Mouse (Mus musculus) embryonic facial prominence, embryonic 11.5 days (tissue): Measurements from ENCODE around the gene Amigo2. TPM values are rescaled to one million over a fixed set of nuclear protein-coding genes. Genes with fewer than 3 reads are reported as not detected.

Experiments
- ATAC-seq: fragments of 200-750 bp; cut with Nextera tagmentation; replicated peaks from 2 replicates; pipeline ENCODE4 v1.8.0; 2017; ENCODE audit warnings: low read depth; ENCODE audit not compliant: insufficient number of reproducible peaks, low FRiP score, low TSS enrichment
- DNase-seq: peaks from one replicate; pipeline ENCODE4 v3.0.0-alpha.2; 2015; ENCODE audit warnings: low spot score
- H3K27ac ChIP-seq: fragments of 300-500 bp; sonication (generic); replicated peaks from 2 replicates; pipeline ENCODE4 v1.5.1; 2014; ENCODE audit warnings: mild to moderate bottlenecking, low read depth, low read length, control low read depth
- H3K27me3 ChIP-seq: fragments of 300-500 bp; sonication (generic); 2 replicates; pipeline ENCODE4 v1.6.1; 2014; ENCODE audit warnings: mild to moderate bottlenecking, low read length, moderate library complexity, mixed read lengths; ENCODE audit not compliant: control insufficient read depth, insufficient read depth
- H3K36me3 ChIP-seq: fragments of 300-500 bp; sonication (generic); replicated peaks from 2 replicates; pipeline ENCODE4 v1.6.1; 2014; ENCODE audit warnings: low read depth, mild to moderate bottlenecking, low read length, moderate library complexity, mixed read lengths; ENCODE audit not compliant: control insufficient read depth, insufficient read depth
- H3K4me1 ChIP-seq: fragments of 300-500 bp; sonication (generic); 2 replicates; pipeline ENCODE4 v1.6.1; 2014; ENCODE audit warnings: low read length, mixed read lengths; ENCODE audit not compliant: control insufficient read depth, insufficient read depth
- H3K4me2 ChIP-seq: fragments of 300-500 bp; sonication (generic); 2 replicates; pipeline ENCODE4 v1.6.1; 2014; ENCODE audit warnings: low read depth, mild to moderate bottlenecking, control low read depth, low read length, moderate library complexity
- H3K4me3 ChIP-seq: fragments of 300-500 bp; sonication (generic); 2 replicates; pipeline ENCODE4 v1.5.1; 2014; ENCODE audit warnings: low read depth, low read length, control low read depth
- H3K9ac ChIP-seq: fragments of 300-500 bp; sonication (generic); replicated peaks from 2 replicates; pipeline ENCODE4 v1.6.1; 2014; ENCODE audit warnings: mild to moderate bottlenecking, control low read depth, low read length
- H3K9me3 ChIP-seq: fragments of 300-500 bp; sonication (generic); replicated peaks from 2 replicates; pipeline ENCODE4 v1.6.1; 2016; ENCODE audit warnings: mild to moderate bottlenecking, low read length, inconsistent platforms, mixed read lengths; ENCODE audit not compliant: control insufficient read depth
- WGBS: fragments of 180-500 bp; shearing (Covaris S2); extraction: QIAGEN DNeasy Blood & Tissue Kit; methylation state at CpG from one replicate; pipeline ENCODE4 v1.1.7; 2014; 5-methylcytosine and 5-hydroxymethylcytosine counted together
- polyA plus RNA-seq: library from polyadenylated mRNA; unstranded; fragments of >200 nt; fragmentation: Nextera tagmentation; extraction: Ambion mirVana; gene quantifications from 2 replicates; pipeline ENCODE4 v1.2.1, GENCODE M21; 2014

Gene Amigo2
- polyA plus RNA-seq, 1 experiment from 2014 or later, result 5.9 TPM

- ATAC-seq (no peak), DNase-seq (no peak)
- 41% methylated on average over 20 of the region's 20 CpGs for WGBS
- Histone ChIP-seq H3K9me3 (no peaks in the 10 kb centered on the region), H3K4me3 (no peak overlapping the region), H3K27me3 (no peaks in the 10 kb centered on the region), H3K4me2 (no peak overlapping the region), H3K4me1 (no peaks in the 10 kb centered on the region), H3K9ac (no peak overlapping the region), H3K27ac (no peak overlapping the region), H3K36me3 (no peaks in the 10 kb centered on the region)
Observed at GRCm38 (mm10) chr15:97276660-97277153, 29.6 kb upstream of the Amigo2 start.

- no peak overlapping the region for H3K4me3 ChIP-seq
- ATAC-seq, result no peak
Observed at GRCm38 (mm10) chr15:97275626-97276395, 28.7 kb upstream of the Amigo2 start.

GRCm38 (mm10) chr15:97272831-97273230 is 25.7 kb upstream of the Amigo2 start:
- H3K4me1 ChIP-seq, result no peaks in the 10 kb centered on the region
- no peaks in the 10 kb centered on the region for H3K9me3 ChIP-seq
- ATAC-seq (no peak), DNase-seq (no peak)
- no peak overlapping the region for H3K4me2 ChIP-seq
- no peak overlapping the region for H3K9ac ChIP-seq
- H3K36me3 ChIP-seq, result no peaks in the 10 kb centered on the region
- H3K27ac ChIP-seq, result no peak overlapping the region
- H3K27me3 ChIP-seq, result no peaks in the 10 kb centered on the region
- WGBS, result 76% methylated on average over 3 of the region's 3 CpGs
- no peak overlapping the region for H3K4me3 ChIP-seq

More at GRCm38 (mm10) chr15:97275626-97276395, 28.7 kb upstream of the Amigo2 start:
- H3K27ac ChIP-seq, result no peak overlapping the region
- H3K4me2 ChIP-seq, result no peak overlapping the region
- H3K36me3 ChIP-seq, result no peaks in the 10 kb centered on the region
- no peaks in the 10 kb centered on the region for H3K9me3 ChIP-seq
- H3K27me3 ChIP-seq, result no peaks in the 10 kb centered on the region
- no peak overlapping the region for H3K9ac ChIP-seq
- no peak for DNase-seq
- no peaks in the 10 kb centered on the region for H3K4me1 ChIP-seq
- 90% methylated on average over 12 of the region's 12 CpGs for WGBS

GRCm38 (mm10) chr15:97271985-97272697 is 25.1 kb upstream of the Amigo2 start:
- Histone ChIP-seq H3K4me2 (no peak overlapping the region), H3K9ac (no peak overlapping the region), H3K4me3 (no peak overlapping the region), H3K27ac (no peak overlapping the region), H3K9me3 (no peaks in the 10 kb centered on the region), H3K36me3 (no peaks in the 10 kb centered on the region), H3K27me3 (no peaks in the 10 kb centered on the region), H3K4me1 (no peaks in the 10 kb centered on the region)
- DNase-seq, result no peak
- 60% methylated on average over 7 of the region's 7 CpGs for WGBS
- no peak for ATAC-seq

GRCm38 (mm10) chr15:97267094-97267695 is 20.1 kb upstream of the Amigo2 start:
- DNase-seq, result no peak
- H3K4me2 ChIP-seq, result no peak overlapping the region
- 67% methylated on average over 8 of the region's 8 CpGs for WGBS
- no peak overlapping the region for H3K27ac ChIP-seq
- H3K4me1 ChIP-seq, result no peaks in the 10 kb centered on the region
- H3K4me3 ChIP-seq, result no peak overlapping the region
- H3K9me3 ChIP-seq, result no peaks in the 10 kb centered on the region
- H3K27me3 ChIP-seq, result no peaks in the 10 kb centered on the region
- ATAC-seq, result no peak
- H3K36me3 ChIP-seq, result no peaks in the 10 kb centered on the region
- H3K9ac ChIP-seq, result no peak overlapping the region

GRCm38 (mm10) chr15:97266236-97266845 is 19.3 kb upstream of the Amigo2 start:
- Histone ChIP-seq H3K4me3 (no peak overlapping the region), H3K4me2 (no peak overlapping the region), H3K4me1 (no peaks in the 10 kb centered on the region), H3K27ac (no peak overlapping the region), H3K9ac (no peak overlapping the region), H3K9me3 (no peaks in the 10 kb centered on the region), H3K36me3 (no peaks in the 10 kb centered on the region), H3K27me3 (no peaks in the 10 kb centered on the region)
- no peak for ATAC-seq
- 76% methylated on average over 14 of the region's 14 CpGs for WGBS
- DNase-seq, result no peak

GRCm38 (mm10) chr15:97262251-97262650 is 15.2 kb upstream of the Amigo2 start:
- WGBS, result 64% methylated on average over 9 of the region's 9 CpGs
- no peaks in the 10 kb centered on the region for H3K27me3 ChIP-seq
- no peak overlapping the region for H3K9ac ChIP-seq

More at GRCm38 (mm10) chr15:97262251-97262650, 15.2 kb upstream of the Amigo2 start:
- DNase-seq (no peak), ATAC-seq (no peak)
- Histone ChIP-seq H3K4me1 (no peaks in the 10 kb centered on the region), H3K36me3 (no peaks in the 10 kb centered on the region), H3K4me3 (no peak overlapping the region), H3K4me2 (no peak overlapping the region), H3K27ac (no peak overlapping the region), H3K9me3 (no peaks in the 10 kb centered on the region)
